In genomic region chr7:63936188-63936985, GRCm38 (mm10) we compare ENCODE assay signal across 8 mouse cellular contexts. TPM values are rescaled to one million over a fixed set of nuclear protein-coding genes. Genes with fewer than 3 reads are reported as not detected.
DNase-seq lines count a peak whose midpoint lies in the region; ATAC-seq lines count a peak whose summit lies in the region.

No protein-coding gene starts in this region.

- DNase-seq in MEL-GATA-1-ER (ENCODE audit: extremely low read depth, low read depth) = peak; percentile 81
- peak; percentile 89 for DNase-seq in cerebellum, adult 9-10 months
- peak; percentile 41 for DNase-seq in forelimb bud, embryonic 11.5 days (ENCODE audit: low read depth, low spot score)
- peak; percentile 72 to 82 for DNase-seq in layer of hippocampus, postnatal 14 days (ENCODE audit: low spot score in 2 of 2)
- DNase-seq in lung, postnatal 36 days = peak; percentile 95
- peak; percentile 70 for DNase-seq in retina, postnatal 1 day
- peak; percentile 77 for DNase-seq in thymus, postnatal 4 days

- ATAC-seq in hematopoietic stem cell, adult 5-6 weeks (replicated peaks in 1 of 2; ENCODE audit: insufficient read depth in 1 of 2, low FRiP score in 2 of 2, low TSS enrichment in 1 of 2, low read depth in 1 of 2, poor library complexity in 2 of 2, severe bottlenecking in 2 of 2) = peak; percentile 16 to 18; a peak in 3 of 4 replicates

RNA-seq across cellular contexts. Expression of gene Klf13, which starts 2.3 kb away (rescaled TPM):
- total RNA-seq in hematopoietic stem cell, adult 5-6 weeks (2017) = 16.7 and 24.3 TPM in 2 replicates
- 100 to 1,000 TPM; 170 to 173 TPM for total RNA-seq in layer of hippocampus, postnatal 14 days (2021)

RNA-seq across cellular contexts. Expression of gene E030018B13Rik, which starts 19.7 kb away (rescaled TPM):
- not detected in 2 replicates for total RNA-seq in hematopoietic stem cell, adult 5-6 weeks (2017)
- not detected for total RNA-seq in layer of hippocampus, postnatal 14 days (2021)

Comparison
In these comparisons a context has a peak if more than half of its experiments do, and no peak if none do; other contexts are left out.
1. Peak in every context shown above with its lines: DNase-seq and ATAC-seq.
2. DNase-seq: peak in every context shown above with its lines; median percentile 95 in lung, postnatal 36 days; 89 in cerebellum, adult 9-10 months; 81 in MEL-GATA-1-ER; 77 in layer of hippocampus, postnatal 14 days; 77 in thymus, postnatal 4 days; 70 in retina, postnatal 1 day; 41 in forelimb bud, embryonic 11.5 days.